Mouse (Mus musculus) G1E (cell line): ENCODE measurements around the gene Cnn3. TPM values are rescaled to one million over a fixed set of nuclear protein-coding genes. Genes with fewer than 3 reads are reported as not detected.

Source experiments
- ATAC-seq: 2 replicates; pipeline ENCODE4 v1.8.0; 2016; ENCODE audit warnings: mild to moderate bottlenecking; ENCODE audit not compliant: insufficient number of reproducible peaks, poor library complexity, low FRiP score, severe bottlenecking; ENCODE audit errors: extremely low read depth
- DNase-seq: peaks from one replicate; pipeline ENCODE4 v3.0.0; 2012; ENCODE audit warnings: low spot score
- H3K27me3 ChIP-seq: 2 replicates; pipeline ENCODE4 v1.6.1; 2012; ENCODE audit warnings: mild to moderate bottlenecking, low read length, inconsistent platforms; ENCODE audit not compliant: insufficient read depth
- H3K36me3 ChIP-seq: replicated peaks from 2 replicates; pipeline ENCODE3; 2012; ENCODE audit warnings: mild to moderate bottlenecking, inconsistent platforms
- H3K4me1 ChIP-seq: 2 replicates; pipeline ENCODE4 v1.6.1; 2012; ENCODE audit warnings: low read depth, low read length, inconsistent platforms, mixed read lengths; ENCODE audit not compliant: insufficient read depth
- H3K4me3 ChIP-seq: 2 replicates; pipeline ENCODE4 v1.5.1; 2012; ENCODE audit warnings: low read depth, mild to moderate bottlenecking, inconsistent platforms, low read length, moderate library complexity, mixed read lengths
- H3K9me3 ChIP-seq: replicated peaks from 2 replicates; pipeline ENCODE4 v1.6.1; 2012; ENCODE audit warnings: inconsistent platforms
- CTCF ChIP-seq: IDR thresholded peaks from 2 replicates; pipeline ENCODE4 v1.5.1; 2012; ENCODE audit warnings: low read depth, low read length, inconsistent platforms, mixed read lengths
- GATA1 ChIP-seq: IDR thresholded peaks from 2 replicates; pipeline ENCODE4 v1.6.1; 2012; ENCODE audit warnings: borderline replicate concordance, low read length, inconsistent platforms, mixed read lengths
- GATA2 ChIP-seq: IDR thresholded peaks from 2 replicates; pipeline ENCODE4 v1.6.1; 2012; ENCODE audit warnings: low read depth, low read length, inconsistent platforms, borderline replicate concordance
- POLR2AphosphoS5 ChIP-seq: IDR thresholded peaks from 2 replicates; pipeline ENCODE4 v1.6.1; 2012; ENCODE audit warnings: low read depth, low read length, inconsistent platforms; ENCODE audit not compliant: insufficient replicate concordance
- TAL1 ChIP-seq: conservative IDR thresholded peaks from 2 replicates; pipeline ENCODE4 v1.6.1; 2012; ENCODE audit warnings: low read depth, low read length, inconsistent platforms, mixed read lengths
- polyA plus RNA-seq: library from polyadenylated mRNA; stranded (reverse); fragments of >175 nt; gene quantifications from 2 replicates; pipeline ENCODE4 v1.2.3, GENCODE M21; 2012
- total RNA-seq, 2 experiments: library from RNA; stranded (forward) in 1 of 2; stranded (reverse) in 1 of 2; fragments of 200-1000 nt in 1 of 2; fragments of >200 nt in 1 of 2; fragmentation: Nextera tagmentation in 1 of 2; gene quantifications; 2 replicates each; pipeline ENCODE4 v1.2.3; 2014 to 2017

Gene Cnn3
- total and polyA plus RNA-seq, 3 experiments = 0.33 TPM; not detected in 2

DNA sequence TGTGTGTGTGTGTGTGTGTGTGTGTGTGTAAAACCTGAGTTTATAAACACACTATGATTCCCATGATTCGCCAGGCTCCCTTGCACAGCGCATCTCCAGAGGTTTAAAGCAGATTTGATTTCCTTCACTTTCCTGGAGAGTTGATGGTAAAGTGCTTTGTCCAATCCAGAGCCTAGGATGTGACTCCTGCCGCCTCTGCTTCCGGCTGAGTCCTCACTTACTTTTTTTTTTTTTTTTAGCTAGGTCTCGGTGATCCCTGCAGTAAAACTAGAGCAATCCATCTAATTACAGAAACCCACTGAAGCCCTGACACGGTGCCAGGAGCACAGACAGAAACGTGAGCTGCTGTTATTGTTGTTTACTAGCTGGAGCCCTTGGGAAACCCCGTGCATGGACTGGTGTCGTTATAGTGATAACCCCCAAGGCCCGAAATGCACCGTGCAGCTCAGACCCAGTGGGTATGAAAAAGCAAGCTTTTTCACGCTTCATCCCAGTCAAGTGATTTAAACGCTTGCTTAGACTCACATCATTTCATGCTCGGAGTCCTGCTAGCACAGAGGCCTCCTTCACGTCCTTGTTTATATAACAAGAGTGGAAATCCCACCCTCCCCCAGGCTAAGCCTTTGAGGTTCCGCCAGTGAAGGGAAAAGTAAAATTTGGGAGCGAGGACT, 36.3 kb upstream of the Cnn3 start:
- TF ChIP-seq POLR2AphosphoS5 = no peak
- no peak for TF ChIP-seq GATA1
- no peak for TF ChIP-seq TAL1
- no peak for TF ChIP-seq CTCF
- no peak for TF ChIP-seq GATA2
- Histone ChIP-seq H3K4me1 (no peaks in the 10 kb centered on the region), H3K27me3 (peaks cover 6% of the 10 kb centered on the region), H3K36me3 (no peaks in the 10 kb centered on the region), H3K4me3 (no peak overlapping the region), H3K9me3 (no peaks in the 10 kb centered on the region)
- ATAC-seq (no peak), DNase-seq (no peak)

DNA sequence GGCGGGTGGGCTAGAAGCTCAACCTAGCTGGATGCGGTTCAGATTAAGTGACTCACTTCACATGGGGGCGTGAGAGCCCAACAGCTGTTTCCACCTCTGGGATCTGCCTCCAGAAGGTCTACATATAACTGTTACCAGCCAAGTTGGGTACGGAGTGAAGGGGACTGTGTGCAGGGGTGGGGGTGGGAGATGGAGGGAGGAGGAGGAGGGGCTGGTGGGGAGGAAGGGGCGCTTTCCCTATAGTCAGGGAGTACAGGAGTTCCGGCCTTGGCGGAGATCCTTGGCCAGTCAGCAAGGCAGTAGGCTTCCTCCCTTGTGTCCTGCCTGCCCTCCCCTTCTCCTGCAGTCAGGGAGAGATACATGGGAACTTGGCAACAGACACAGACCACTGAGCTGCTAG, 35.6 kb upstream of the Cnn3 start:
- Histone ChIP-seq H3K9me3 (no peaks in the 10 kb centered on the region), H3K27me3 (peaks cover 6% of the 10 kb centered on the region), H3K4me1 (no peaks in the 10 kb centered on the region), H3K36me3 (no peaks in the 10 kb centered on the region), H3K4me3 (no peak overlapping the region)
- ATAC-seq (no peak), DNase-seq (no peak)
- TF ChIP-seq GATA1 (no peak), TAL1 (no peak), GATA2 (no peak), CTCF (no peak), POLR2AphosphoS5 (no peak)

- DNase-seq (no peak), ATAC-seq (no peak)
- H3K9me3 ChIP-seq = no peaks in the 10 kb centered on the region
- H3K36me3 ChIP-seq = no peaks in the 10 kb centered on the region
- TF ChIP-seq CTCF (no peak), TAL1 (no peak), GATA1 (no peak), GATA2 (no peak), POLR2AphosphoS5 (no peak)
- no peak overlapping the region for H3K4me3 ChIP-seq
- no peaks in the 10 kb centered on the region for H3K4me1 ChIP-seq
- H3K27me3 ChIP-seq = peaks cover 14% of the 10 kb centered on the region
Measured at GRCm38 (mm10) chr3:121395588-121396295, 30.6 kb upstream of the Cnn3 start.

DNA sequence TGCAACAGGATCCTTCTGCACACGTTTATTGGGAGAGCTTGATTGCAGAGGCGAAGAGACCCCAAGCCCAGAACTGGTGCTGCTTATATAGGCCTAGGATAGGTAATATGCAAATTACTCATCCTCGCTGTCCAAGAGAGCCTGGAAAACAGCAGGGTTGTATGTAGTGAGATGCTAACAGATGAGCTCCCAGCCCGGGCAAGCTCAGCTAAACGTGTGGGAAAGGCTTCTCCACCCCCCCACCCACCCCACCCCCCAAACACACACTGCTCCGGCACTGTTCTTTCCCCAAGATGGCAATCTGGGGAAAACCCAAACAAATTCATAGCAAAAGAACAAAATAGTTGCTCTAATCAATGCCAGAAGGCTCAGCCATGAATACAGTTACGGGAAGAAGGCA, 29.7 kb upstream of the Cnn3 start:
- Histone ChIP-seq H3K27me3 (peaks cover 14% of the 10 kb centered on the region), H3K4me3 (no peak overlapping the region), H3K4me1 (no peaks in the 10 kb centered on the region), H3K9me3 (no peaks in the 10 kb centered on the region), H3K36me3 (no peaks in the 10 kb centered on the region)
- DNase-seq (no peak), ATAC-seq (no peak)
- no peak for TF ChIP-seq POLR2AphosphoS5
- TF ChIP-seq TAL1 = no peak
- TF ChIP-seq CTCF = no peak
- no peak for TF ChIP-seq GATA1
- TF ChIP-seq GATA2 = no peak

GRCm38 (mm10) chr3:121397007-121397406, 29.3 kb upstream of the Cnn3 start:
- no peaks in the 10 kb centered on the region for H3K36me3 ChIP-seq
- H3K4me3 ChIP-seq = no peak overlapping the region
- no peak for TF ChIP-seq POLR2AphosphoS5
- TF ChIP-seq CTCF = no peak
- TF ChIP-seq TAL1 = no peak
- TF ChIP-seq GATA2 = no peak
- ATAC-seq = no peak
- no peak for DNase-seq
- H3K9me3 ChIP-seq = no peaks in the 10 kb centered on the region
- no peaks in the 10 kb centered on the region for H3K4me1 ChIP-seq
- H3K27me3 ChIP-seq = peaks cover 16% of the 10 kb centered on the region

DNA sequence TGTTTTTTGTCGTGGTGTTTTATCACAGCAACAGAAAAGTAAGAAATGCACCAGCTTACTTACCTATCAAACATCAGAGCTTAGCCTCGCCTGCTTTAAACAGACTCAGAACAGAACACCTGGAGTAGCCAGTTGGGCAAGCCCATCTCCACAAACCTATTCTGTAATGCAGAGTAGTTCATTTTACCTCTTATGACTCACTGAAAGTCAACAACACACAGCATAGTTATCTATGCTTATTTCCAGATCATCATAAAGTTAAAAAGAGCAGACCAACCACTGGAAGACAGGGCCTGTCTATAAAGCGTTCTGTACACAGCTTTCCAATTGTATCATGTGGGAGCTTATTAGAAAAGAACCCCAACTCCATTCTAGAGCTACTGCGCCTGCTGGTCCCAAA, 24.9 kb upstream of the Cnn3 start:
- H3K9me3 ChIP-seq = no peaks in the 10 kb centered on the region
- TF ChIP-seq TAL1 (no peak), POLR2AphosphoS5 (no peak), GATA1 (no peak), CTCF (no peak), GATA2 (no peak)
- H3K4me3 ChIP-seq = no peak overlapping the region
- peaks cover 24% of the 10 kb centered on the region for H3K27me3 ChIP-seq
- ATAC-seq (no peak), DNase-seq (no peak)
- no peaks in the 10 kb centered on the region for H3K4me1 ChIP-seq
- H3K36me3 ChIP-seq = no peaks in the 10 kb centered on the region
